9 mouse cellular contexts compared by ENCODE assay signal in genomic region chr6:34543303-34544206, GRCm38 (mm10). TPM values are rescaled to one million over a fixed set of nuclear protein-coding genes. Genes with fewer than 3 reads are reported as not detected.
DNase-seq lines count a peak whose midpoint lies in the region; ATAC-seq and TF ChIP-seq lines count a peak whose summit lies in the region.
"Had no signal": no experiment of that assay in that cellular context is flagged by ENCODE, and none has a peak within 500 bp of the region (broad histone marks: within the 10 kb centered on the region; RNA-seq: fewer than 3 reads in every experiment).

No protein-coding gene starts in this region.

- H3K9me3 ChIP-seq in kidney, embryonic 16.5 days (ENCODE audit: low read length): no peaks in the 10 kb centered on the region

- H3K4me2 ChIP-seq in kidney, embryonic 16.5 days (replicated peaks; ENCODE audit: low read depth, low read length): peak overlapping the region; percentile 26

- no peak for TF ChIP-seq CTCF in liver, adult 2 months (IDR thresholded peaks at IDR 0.05; ENCODE audit: low read depth, low read length)

- no peak overlapping the region for H3K9ac ChIP-seq in liver, adult 2 months (ENCODE audit: low read depth, low read length)
- no peak overlapping the region for H3K9ac ChIP-seq in kidney, embryonic 16.5 days (replicated peaks; ENCODE audit: low read length)

- ATAC-seq in kidney, embryonic 16.5 days (ENCODE audit: low FRiP score, low TSS enrichment): 0 out of 2 replicates have a peak, but pooled peaks have one; percentile 19
- ATAC-seq in CD4-positive, CD25-positive, alpha-beta regulatory T cell, adult 4 months: no peak

- TF ChIP-seq POLR2A in liver, adult 2 months (IDR thresholded peaks at IDR 0.05; ENCODE audit: extremely low read depth, insufficient read depth, low read length): no peak

- 67% methylated on average over 21 of the region's 21 CpGs for WGBS in liver, adult 2 months
- WGBS in kidney, embryonic 16.5 days: 49% methylated on average over 21 of the region's 21 CpGs

- H3K79me2 ChIP-seq in liver, adult 2 months (ENCODE audit: control insufficient read depth, insufficient read depth, low read length): no peaks in the 10 kb centered on the region

- H3K27me3 ChIP-seq in liver, adult 2 months (ENCODE audit: control insufficient read depth, insufficient read depth, low read length): no peaks in the 10 kb centered on the region
- no peaks in the 10 kb centered on the region for H3K27me3 ChIP-seq in kidney, embryonic 16.5 days (ENCODE audit: insufficient read depth, low read length)

- no peak overlapping the region for H3K4me3 ChIP-seq in liver, adult 2 months (ENCODE audit: insufficient read depth, low read depth, low read length)
- no peak overlapping the region for H3K4me3 ChIP-seq in kidney, embryonic 16.5 days (ENCODE audit: low read length)

- DNase-seq in liver, adult 2 months (ENCODE audit: extremely low read depth, low read depth, low spot score): peak; percentile 24
- no peak for DNase-seq in liver
- DNase-seq in fibroblast of lung, adult 2 months (ENCODE audit: low read depth): peak; percentile 24
- DNase-seq in skeletal muscle tissue, adult 2 months (ENCODE audit: low read depth, low spot score): peak; percentile 26
- no peak for DNase-seq in cerebellum, postnatal 25 days
- DNase-seq in thymus, postnatal 36 days: no peak

- H3K36me3 ChIP-seq in liver, adult 2 months (ENCODE audit: control insufficient read depth, insufficient read depth, low read length): no peaks in the 10 kb centered on the region
- no peaks in the 10 kb centered on the region for H3K36me3 ChIP-seq in kidney, embryonic 16.5 days (ENCODE audit: insufficient read depth, low read length)

- peaks cover 7% of the 10 kb centered on the region for H3K4me1 ChIP-seq in liver, adult 2 months (ENCODE audit: control insufficient read depth, insufficient read depth, low read length)
- H3K4me1 ChIP-seq in kidney, embryonic 16.5 days (ENCODE audit: insufficient read depth, low read length): 0 out of 2 replicates have a peak, but pooled peaks cover 9% of the 10 kb centered on the region

- no peak overlapping the region for H3K27ac ChIP-seq in liver, adult 2 months (replicated peaks; ENCODE audit: insufficient read depth, low read depth, low read length)
- H3K27ac ChIP-seq in kidney, embryonic 16.5 days (ENCODE audit: low read length): no peak overlapping the region
- H3K27ac ChIP-seq: macrophage had no signal

RNA-seq across cellular contexts. Expression of gene Cald1, which starts 54.7 kb away (rescaled TPM):
- 61.0 and 74.8 TPM in 2 replicates for total RNA-seq in liver, adult 2 months (2014; rRNA removed)
- polyA plus RNA-seq in liver, adult 2 months (2012; rRNA removed): 42.4 and 44.6 TPM in 2 replicates
- 238 and 243 TPM in 2 replicates for polyA plus RNA-seq in kidney, embryonic 16.5 days (2015; fragmentation: Nextera tagmentation; extraction: Ambion mirVana)
- under 1 TPM in 1 of 2 experiments, not detected in 1; 0.15 TPM for polyA plus RNA-seq in CD4-positive, CD25-positive, alpha-beta regulatory T cell, adult 4 months (2017; shearing (Covaris generic))

Comparison
In these comparisons a context has a peak if more than half of its experiments do, and no peak if none do; other contexts are left out.
1. DNase-seq: peak in liver, adult 2 months (single experiment), fibroblast of lung, adult 2 months (single experiment) and skeletal muscle tissue, adult 2 months (single experiment); none in liver (single experiment), cerebellum, postnatal 25 days (0 of 2) and thymus, postnatal 36 days (0 of 2).
2. RNA of gene Cald1, which starts 54.7 kb away (polyA plus RNA-seq): 238 to 243 TPM in kidney, embryonic 16.5 days and 42.4 to 44.6 TPM in liver, adult 2 months; 0.15 TPM in CD4-positive, CD25-positive, alpha-beta regulatory T cell, adult 4 months; every median in the first group is over 10 times any median in the second.